Mouse (Mus musculus) heart, postnatal 25 days (tissue): Measurements from ENCODE around the gene Pdcl2. TPM values are rescaled to one million over a fixed set of nuclear protein-coding genes. Genes with fewer than 3 reads are reported as not detected.
A peak's percentile ranks its signal among the peaks of the same experiment; 100 is the strongest.

ENCODE experiments used
- DNase-seq: peaks from one replicate; pipeline ENCODE4 v3.0.0; 2022; ENCODE audit warnings: low spot score
- intact Hi-C: fragments of 180-260 bp; cut with DNase I; formaldehyde crosslinking; loops from one replicate; pipeline ENCODE4 v1.15.1; 2025
- total RNA-seq, 2 experiments: library from RNA; stranded (reverse); gene quantifications; 2 replicates each; pipeline ENCODE4 v1.2.3; 2021

Gene Pdcl2
- total RNA-seq, 2 experiments from 2014 or later, result not detected

- DNase-seq, result peak; percentile 84
- intact Hi-C loops, result loop anchor here (2.0 to 10.0 kb wide), 3 partner anchors 164 to 430 kb away; partner anchors contain the start of gene Srd5a3
Measured at GRCm38 (mm10) chr5:76304452-76305341, 26.3 kb downstream of the Pdcl2 start, which contains the start of gene Clock. Clock (minus strand) TSS chr5:76304792.

GRCm38 (mm10) chr5:76303745-76304451, 27.1 kb downstream of the Pdcl2 start:
- intact Hi-C loops, result loop anchor here (2.0 to 10.0 kb wide), 4 partner anchors 163 to 429 kb away; partner anchors contain the start of genes Cep135 and Srd5a3
- DNase-seq, result peak; percentile 66

GRCm38 (mm10) chr5:76303379-76303744, 27.6 kb downstream of the Pdcl2 start:
- intact Hi-C loops, result loop anchor here (2.0 to 10.0 kb wide), 3 partner anchors 229 to 429 kb away; partner anchors contain the start of gene Cep135
- DNase-seq, result no peak

DNA sequence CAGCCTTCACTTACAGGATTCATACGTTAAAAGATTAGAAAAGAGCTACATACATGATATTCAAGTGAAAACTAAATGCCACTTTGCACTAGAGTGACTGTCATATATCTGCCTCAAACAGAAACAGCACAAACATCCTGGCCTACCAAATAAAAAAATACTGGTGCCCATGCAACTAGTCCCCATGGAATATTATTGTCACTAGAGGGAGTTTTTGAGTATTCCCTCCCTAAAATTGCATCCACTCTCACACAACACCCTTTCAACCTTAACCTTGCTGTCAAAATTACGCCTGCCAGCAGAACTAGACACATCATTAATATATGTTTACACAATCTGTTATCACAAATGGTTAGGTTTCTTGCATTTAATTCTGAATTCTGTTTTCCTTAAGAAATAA, 28.9 kb downstream of the Pdcl2 start:
- no peak for DNase-seq
- intact Hi-C loops, result loop anchor here (2.0 to 10.0 kb wide), 3 partner anchors 230 to 427 kb away; partner anchors contain the start of gene Cep135

GRCm38 (mm10) chr5:76289234-76289691, 41.7 kb downstream of the Pdcl2 start:
- intact Hi-C loops, result no loop called here

GRCm38 (mm10) chr5:76288256-76288655, 42.7 kb downstream of the Pdcl2 start:
- intact Hi-C loops, result no loop called here
- no peak for DNase-seq

More at GRCm38 (mm10) chr5:76289234-76289691, 41.7 kb downstream of the Pdcl2 start:
- no peak for DNase-seq

DNA sequence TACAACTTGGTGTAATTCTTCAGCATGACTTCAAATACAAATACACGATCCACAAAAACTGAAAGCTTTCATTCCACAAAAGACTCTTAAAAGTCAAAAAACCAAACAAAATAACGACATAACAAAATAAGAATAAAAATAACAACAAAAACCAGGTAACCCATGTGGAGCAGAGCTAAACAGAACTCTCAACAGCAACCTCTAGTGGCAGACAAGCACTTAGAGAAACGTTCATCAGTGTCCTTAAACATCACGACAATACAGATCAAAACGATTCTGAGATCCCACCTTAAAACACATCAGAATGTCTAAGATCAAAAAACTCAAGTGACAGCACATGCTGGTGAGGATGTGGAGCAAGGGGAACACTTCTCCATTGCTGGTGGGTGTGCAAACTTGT, 43.9 kb downstream of the Pdcl2 start:
- no peak for DNase-seq
- intact Hi-C loops, result no loop called here

- DNase-seq, result no peak
- intact Hi-C loops, result no loop called here
Measured at GRCm38 (mm10) chr5:76285699-76286098, 45.3 kb downstream of the Pdcl2 start.

DNA sequence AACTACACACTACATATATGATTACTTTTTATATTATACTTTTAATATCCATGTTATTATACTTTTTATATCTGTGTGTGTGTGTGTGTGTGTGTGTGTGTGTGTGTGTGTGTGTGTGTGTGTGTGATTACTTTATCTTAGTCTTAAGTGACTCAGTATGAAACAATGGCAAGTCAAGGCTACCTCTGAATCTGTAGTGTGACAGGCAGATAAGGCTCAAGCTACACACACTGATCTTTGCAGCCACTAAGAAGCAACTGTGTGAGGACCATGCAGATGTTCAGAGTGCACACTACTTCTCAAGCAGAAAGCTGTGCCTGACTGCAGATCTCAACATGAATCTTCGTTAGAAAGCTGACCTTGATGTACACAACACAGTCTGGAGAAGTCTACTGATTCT, 47.1 kb downstream of the Pdcl2 start:
- no peak for DNase-seq
- intact Hi-C loops, result no loop called here

GRCm38 (mm10) chr5:76274977-76275376, 56.0 kb downstream of the Pdcl2 start:
- intact Hi-C loops, result no loop called here
- no peak for DNase-seq

Other genes with a start within 250 kb of the Pdcl2 start
- 10 to 100 TPM in 1 of 2 experiments, 1 to 10 TPM in 1; 7.9 to 10.4 TPM for gene Srd5a3, start 190.9 kb downstream of the Pdcl2 start, total RNA-seq
- gene Tmem165, start 147.3 kb downstream of the Pdcl2 start, total RNA-seq, result 10 to 100 TPM; 18.4 to 22.8 TPM
- 10 to 100 TPM; 27.2 to 34.1 TPM for gene Clock, start 26.4 kb downstream of the Pdcl2 start, total RNA-seq
- not detected for gene Nmu, start 32.6 kb upstream of the Pdcl2 start, total RNA-seq
- not detected for gene Gm7271, start 152.9 kb upstream of the Pdcl2 start, total RNA-seq
- 10 to 100 TPM; 13.1 to 14.0 TPM for gene Exoc1, start 198.2 kb upstream of the Pdcl2 start, total RNA-seq